12 mouse cellular contexts compared by ENCODE assay signal in genomic region chr16:39402101-39402749, GRCm38 (mm10).
DNase-seq lines count a peak whose midpoint lies in the region; ATAC-seq lines count a peak whose summit lies in the region.
"Had no signal": no experiment of that assay in that cellular context is flagged by ENCODE, and none has a peak within 500 bp of the region (broad histone marks: within the 10 kb centered on the region; RNA-seq: fewer than 3 reads in every experiment).

No protein-coding gene starts in this region.

- no peak overlapping the region for H3K4me3 ChIP-seq in kidney, embryonic 14.5 days (ENCODE audit: low read length)
- H3K4me3 ChIP-seq in forebrain, embryonic 15.5 days: no peak overlapping the region
- H3K4me3 ChIP-seq: heart, embryonic 13.5 days; kidney, embryonic 15.5 days; limb, embryonic 12.5 days; lung, embryonic 15.5 days had no signal

- H3K27me3 ChIP-seq in kidney, embryonic 14.5 days (ENCODE audit: control insufficient read depth, insufficient read depth, low read length): no peaks in the 10 kb centered on the region
- no peaks in the 10 kb centered on the region for H3K27me3 ChIP-seq in forebrain, embryonic 15.5 days
- H3K27me3 ChIP-seq: heart, embryonic 13.5 days; kidney, embryonic 15.5 days; limb, embryonic 12.5 days; lung, embryonic 15.5 days had no signal

- peak; percentile 12 for DNase-seq in kidney, postnatal 10 days
- DNase-seq in layer of hippocampus, postnatal 10 days (ENCODE audit: low spot score in 2 of 2): peak; percentile 40 to 54
- DNase-seq in right cerebral cortex, postnatal 14 days: peak; percentile 20
- no peak for DNase-seq in kidney, adult 9 months
- DNase-seq in heart, adult 8-10 months (ENCODE audit: low spot score): no peak

- H3K9ac ChIP-seq in kidney, embryonic 14.5 days (ENCODE audit: low read depth, low read length): no peak overlapping the region
- H3K9ac ChIP-seq in forebrain, embryonic 15.5 days (replicated peaks): no peak overlapping the region
- H3K9ac ChIP-seq: heart, embryonic 13.5 days; kidney, embryonic 15.5 days; limb, embryonic 12.5 days; lung, embryonic 15.5 days had no signal

- H3K4me2 ChIP-seq in kidney, embryonic 14.5 days (replicated peaks; ENCODE audit: low read depth, low read length): no peak overlapping the region
- no peak overlapping the region for H3K4me2 ChIP-seq in forebrain, embryonic 15.5 days (replicated peaks)
- H3K4me2 ChIP-seq: heart, embryonic 13.5 days; kidney, embryonic 15.5 days; limb, embryonic 12.5 days; lung, embryonic 15.5 days had no signal

- H3K9me3 ChIP-seq in kidney, embryonic 14.5 days (ENCODE audit: control insufficient read depth, low read length): no peaks in the 10 kb centered on the region
- no peaks in the 10 kb centered on the region for H3K9me3 ChIP-seq in forebrain, embryonic 15.5 days
- H3K9me3 ChIP-seq: heart, embryonic 13.5 days; kidney, embryonic 15.5 days; limb, embryonic 12.5 days; lung, embryonic 15.5 days had no signal

- ATAC-seq in kidney, embryonic 14.5 days (ENCODE audit: low FRiP score, low TSS enrichment): no peak
- peak; percentile 88 for ATAC-seq in forebrain, embryonic 15.5 days (replicated peaks)
- ATAC-seq in inflammation-experienced regulatory T-cells, adult 6 months: no peak

- H3K36me3 ChIP-seq in kidney, embryonic 14.5 days (ENCODE audit: control insufficient read depth, insufficient read depth, low read length): no peaks in the 10 kb centered on the region
- H3K36me3 ChIP-seq in forebrain, embryonic 15.5 days: no peaks in the 10 kb centered on the region
- H3K36me3 ChIP-seq: heart, embryonic 13.5 days; kidney, embryonic 15.5 days; limb, embryonic 12.5 days; lung, embryonic 15.5 days had no signal

- no peak overlapping the region for H3K27ac ChIP-seq in kidney, embryonic 14.5 days (ENCODE audit: low read depth, low read length)
- no peak overlapping the region; the same call in 1 of the 2 replicates for H3K27ac ChIP-seq in forebrain, embryonic 15.5 days (replicated peaks)
- H3K27ac ChIP-seq: heart, embryonic 13.5 days; kidney, embryonic 15.5 days; limb, embryonic 12.5 days; lung, embryonic 15.5 days had no signal

- 64% methylated on average over 4 of the region's 4 CpGs for WGBS in kidney, embryonic 14.5 days
- WGBS in forebrain, embryonic 15.5 days: 24% methylated on average over 4 of the region's 4 CpGs

- H3K4me1 ChIP-seq in kidney, embryonic 14.5 days (ENCODE audit: control insufficient read depth, insufficient read depth, low read length): no peaks in the 10 kb centered on the region
- peaks cover 4% of the 10 kb centered on the region; the same call in 1 of the 2 replicates for H3K4me1 ChIP-seq in forebrain, embryonic 15.5 days
- H3K4me1 ChIP-seq: heart, embryonic 13.5 days; kidney, embryonic 15.5 days; limb, embryonic 12.5 days; lung, embryonic 15.5 days had no signal

Comparison
In these comparisons a context has a peak if more than half of its experiments do, and no peak if none do; other contexts are left out.
1. DNase-seq: peak in kidney, postnatal 10 days (single experiment), layer of hippocampus, postnatal 10 days (2 of 2) and right cerebral cortex, postnatal 14 days (single experiment); none in kidney, adult 9 months (single experiment) and heart, adult 8-10 months (single experiment).